Mouse (Mus musculus): ENCODE results near the gene Hykk.

DNA sequence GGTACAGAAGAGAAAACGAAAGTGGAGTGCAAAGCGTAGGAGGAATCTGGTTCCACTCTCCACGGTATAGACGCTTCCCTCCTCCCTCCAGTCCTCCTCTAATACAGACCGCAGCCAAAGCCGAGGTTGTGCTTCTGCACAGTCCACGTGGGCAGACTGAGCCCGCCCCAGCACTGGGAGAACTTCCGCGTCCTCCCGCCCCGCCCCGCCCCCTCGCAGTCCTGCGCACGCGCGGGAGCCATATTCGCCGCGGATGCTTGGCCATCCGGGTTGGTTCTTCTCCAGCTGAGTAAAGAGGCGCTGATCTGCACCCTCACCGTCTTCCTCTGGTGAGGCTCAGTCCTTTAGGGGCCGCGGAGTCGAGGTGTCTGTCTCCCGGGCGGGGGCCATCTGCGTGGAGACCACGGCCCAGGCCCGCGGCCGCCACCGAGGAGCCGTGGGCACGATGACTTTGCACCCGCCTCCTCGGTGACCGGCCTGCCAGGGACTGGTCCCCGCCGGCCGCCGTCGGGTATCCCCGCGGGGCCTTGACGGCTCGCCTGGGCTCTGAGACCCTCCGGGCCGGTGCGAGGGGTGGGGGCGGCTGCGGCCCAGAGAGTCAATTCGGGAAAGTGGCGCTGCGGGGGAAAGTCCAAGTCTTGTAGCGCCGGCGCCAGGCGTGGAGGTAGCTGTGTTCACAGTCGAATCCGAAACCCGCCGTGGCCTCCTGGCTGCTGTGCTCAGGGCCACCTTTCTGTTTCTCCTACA, 33.7 kb downstream of the Hykk start, which contains the start of the genes Psma4 and AY074887:
- TF ChIP-seq POLR2A (IDR thresholded peaks at IDR 0.05; ENCODE audit: insufficient read depth, low read depth, low read length) (peak; percentile 88), CTCF (IDR thresholded peaks at IDR 0.05) (no peak), EP300 (IDR thresholded peaks at IDR 0.05; ENCODE audit: insufficient read depth, low read depth, low read length) (no peak)
